Comparison of ENCODE assay signal across 24 mouse cellular contexts in genomic region chr6:31834503-31834902, GRCm38 (mm10).
A peak's percentile ranks its signal among the peaks of the same experiment; 100 is the strongest.
DNase-seq lines count a peak whose midpoint lies in the region; ATAC-seq and TF ChIP-seq lines count a peak whose summit lies in the region.
"Had no signal": no experiment of that assay in that cellular context is flagged by ENCODE, and none has a peak within 500 bp of the region (broad histone marks: within the 10 kb centered on the region; RNA-seq: fewer than 3 reads in every experiment).

No protein-coding gene starts in this region.

- 10% methylated on average over 3 of the region's 4 CpGs for WGBS in forebrain, embryonic 12.5 days
- 19% methylated on average over 4 of the region's 4 CpGs for WGBS in forebrain, embryonic 10.5 days
- 4% methylated on average over 3 of the region's 4 CpGs for WGBS in kidney, embryonic 14.5 days
- 4% methylated on average over 3 of the region's 4 CpGs for WGBS in neural tube, embryonic 12.5 days
- 16% methylated on average over 3 of the region's 4 CpGs for WGBS in thymus, adult 2 months

- TF ChIP-seq POLR2A in thymus, adult 2 months (IDR thresholded peaks at IDR 0.05; ENCODE audit: control insufficient read depth, extremely low read depth, insufficient read depth, low read length, poor library complexity), result no peak

- no peak for TF ChIP-seq CTCF in thymus, adult 2 months (IDR thresholded peaks at IDR 0.05; ENCODE audit: borderline replicate concordance, control insufficient read depth, extremely low read depth, insufficient read depth, low read length, poor library complexity)

- H3K4me2 ChIP-seq in forebrain, embryonic 12.5 days, result no peak overlapping the region
- H3K4me2 ChIP-seq in kidney, embryonic 14.5 days (replicated peaks; ENCODE audit: low read depth, low read length), result no peak overlapping the region
- H3K4me2 ChIP-seq in neural tube, embryonic 12.5 days (replicated peaks), result no peak overlapping the region
- H3K4me2 ChIP-seq: heart, embryonic 12.5 days; hindbrain, embryonic 15.5 days had no signal

- H3K36me3 ChIP-seq in forebrain, embryonic 12.5 days (replicated peaks), result no peaks in the 10 kb centered on the region
- no peaks in the 10 kb centered on the region for H3K36me3 ChIP-seq in forebrain, embryonic 10.5 days (replicated peaks)
- H3K36me3 ChIP-seq in kidney, embryonic 14.5 days (ENCODE audit: control insufficient read depth, insufficient read depth, low read length), result no peaks in the 10 kb centered on the region
- no peaks in the 10 kb centered on the region for H3K36me3 ChIP-seq in neural tube, embryonic 12.5 days
- H3K36me3 ChIP-seq in thymus, adult 2 months (ENCODE audit: control insufficient read depth, insufficient read depth, low read length), result no peaks in the 10 kb centered on the region
- H3K36me3 ChIP-seq: heart, embryonic 12.5 days; hindbrain, embryonic 15.5 days had no signal

- peaks cover 13% of the 10 kb centered on the region for H3K4me1 ChIP-seq in forebrain, embryonic 12.5 days
- H3K4me1 ChIP-seq in forebrain, embryonic 10.5 days, result peaks cover 8% of the 10 kb centered on the region; the same call in 1 of the 2 replicates
- peaks cover 5% of the 10 kb centered on the region; the same call in 1 of the 2 replicates for H3K4me1 ChIP-seq in kidney, embryonic 14.5 days (ENCODE audit: control insufficient read depth, insufficient read depth, low read length)
- peaks cover 11% of the 10 kb centered on the region for H3K4me1 ChIP-seq in neural tube, embryonic 12.5 days
- no peaks in the 10 kb centered on the region for H3K4me1 ChIP-seq in thymus, adult 2 months (replicated peaks; ENCODE audit: control insufficient read depth, insufficient read depth, low read length)
- H3K4me1 ChIP-seq: heart, embryonic 12.5 days had no signal

- ATAC-seq in forebrain, embryonic 12.5 days (ENCODE audit: low FRiP score), result peak; percentile 20; the same call in 1 of the 2 replicates
- ATAC-seq in kidney, embryonic 14.5 days (ENCODE audit: low FRiP score, low TSS enrichment), result peak; percentile 83
- ATAC-seq in neural tube, embryonic 12.5 days (ENCODE audit: low FRiP score, low read depth), result 0 out of 2 replicates have a peak, but pooled peaks have one; percentile 41
- ATAC-seq: intestine, embryonic 16.5 days had no signal

- no peak for DNase-seq in forebrain, embryonic 10.5 days (ENCODE audit: extremely low spot score, low spot score)
- DNase-seq in kidney, postnatal 4 days, result no peak
- no peak for DNase-seq in neural tube, embryonic 10.5 days (ENCODE audit: extremely low spot score, low spot score)
- DNase-seq in frontal cortex, postnatal 14 days (ENCODE audit: low spot score in 2 of 2), result no peak
- DNase-seq in thymus, adult 2 months, result no peak
- DNase-seq: adrenal gland, postnatal 10 days; cerebellum, adult 9-11 months; gastrocnemius, postnatal 14 days; heart, adult 11 months; heart, postnatal 10 days; kidney, postnatal 10 days; layer of hippocampus, postnatal 36 days; lung, postnatal 4 days; retina, postnatal 1 day; right cerebral cortex, postnatal 25 days; spleen, adult 18-20 months; thymus, postnatal 14 days had no signal

- no peak overlapping the region for H3K4me3 ChIP-seq in forebrain, embryonic 12.5 days (replicated peaks)
- H3K4me3 ChIP-seq in forebrain, embryonic 10.5 days, result no peak overlapping the region
- no peak overlapping the region for H3K4me3 ChIP-seq in kidney, embryonic 14.5 days (ENCODE audit: low read length)
- no peak overlapping the region for H3K4me3 ChIP-seq in neural tube, embryonic 12.5 days
- H3K4me3 ChIP-seq in thymus, adult 2 months (ENCODE audit: control insufficient read depth, insufficient read depth, low read length), result no peak overlapping the region
- H3K4me3 ChIP-seq: heart, embryonic 12.5 days; hindbrain, embryonic 15.5 days; myocyte had no signal

- no peaks in the 10 kb centered on the region for H3K9me3 ChIP-seq in forebrain, embryonic 12.5 days
- peaks cover 4% of the 10 kb centered on the region; the same call in 1 of the 2 replicates for H3K9me3 ChIP-seq in forebrain, embryonic 10.5 days
- H3K9me3 ChIP-seq in kidney, embryonic 14.5 days (ENCODE audit: control insufficient read depth, low read length), result no peaks in the 10 kb centered on the region
- no peaks in the 10 kb centered on the region for H3K9me3 ChIP-seq in neural tube, embryonic 12.5 days
- H3K9me3 ChIP-seq: hindbrain, embryonic 15.5 days had no signal

- H3K27ac ChIP-seq in forebrain, embryonic 12.5 days, result peak overlapping the region; percentile 21; the same call in 1 of the 2 replicates
- H3K27ac ChIP-seq in forebrain, embryonic 10.5 days, result no peak overlapping the region
- no peak overlapping the region for H3K27ac ChIP-seq in kidney, embryonic 14.5 days (ENCODE audit: low read depth, low read length)
- H3K27ac ChIP-seq in neural tube, embryonic 12.5 days, result no peak overlapping the region
- H3K27ac ChIP-seq in thymus, adult 2 months (ENCODE audit: control insufficient read depth, insufficient read depth, low read length), result no peak overlapping the region
- H3K27ac ChIP-seq: hindbrain, embryonic 15.5 days had no signal

- H3K27me3 ChIP-seq in forebrain, embryonic 12.5 days, result peaks cover 5% of the 10 kb centered on the region; the same call in 1 of the 2 replicates
- H3K27me3 ChIP-seq in forebrain, embryonic 10.5 days (ENCODE audit: poor library complexity, severe bottlenecking), result no peaks in the 10 kb centered on the region
- no peaks in the 10 kb centered on the region for H3K27me3 ChIP-seq in kidney, embryonic 14.5 days (ENCODE audit: control insufficient read depth, insufficient read depth, low read length)
- H3K27me3 ChIP-seq in neural tube, embryonic 12.5 days (replicated peaks), result no peaks in the 10 kb centered on the region
- H3K27me3 ChIP-seq in thymus, adult 2 months (ENCODE audit: control insufficient read depth, insufficient read depth, low read length), result no peaks in the 10 kb centered on the region
- H3K27me3 ChIP-seq: heart, embryonic 12.5 days; hindbrain, embryonic 15.5 days had no signal

- H3K9ac ChIP-seq in forebrain, embryonic 12.5 days, result no peak overlapping the region
- H3K9ac ChIP-seq in kidney, embryonic 14.5 days (ENCODE audit: low read depth, low read length), result no peak overlapping the region
- H3K9ac ChIP-seq in neural tube, embryonic 12.5 days, result no peak overlapping the region
- H3K9ac ChIP-seq: heart, embryonic 12.5 days; hindbrain, embryonic 15.5 days had no signal

Comparison
In these comparisons a context has a peak if more than half of its experiments do, and no peak if none do; other contexts are left out.
1. ATAC-seq: peak in every context shown above with its lines; median percentile 83 in kidney, embryonic 14.5 days; 41 in neural tube, embryonic 12.5 days; 20 in forebrain, embryonic 12.5 days.